Mouse (Mus musculus) neural tube, embryonic 14.5 days (tissue): ENCODE results near the gene Abcc1. TPM values are rescaled to one million over a fixed set of nuclear protein-coding genes. Genes with fewer than 3 reads are reported as not detected.
A peak's percentile ranks its signal among the peaks of the same experiment; 100 is the strongest.

Experiments used
- ATAC-seq: fragments of 200-750 bp; cut with Nextera tagmentation; 2 replicates; pipeline ENCODE4 v1.8.0; 2017; ENCODE audit warnings: low read depth, mild to moderate bottlenecking, moderate TSS enrichment, moderate library complexity
- H3K27ac ChIP-seq: fragments of 300-500 bp; sonication (generic); 2 replicates; pipeline ENCODE4 v1.5.1; 2014; ENCODE audit warnings: low read depth, mild to moderate bottlenecking, control low read depth, low read length, moderate library complexity, mixed read lengths
- H3K27me3 ChIP-seq: fragments of 300-500 bp; sonication (generic); 2 replicates; pipeline ENCODE4 v1.6.1; 2014; ENCODE audit warnings: low read length; ENCODE audit not compliant: control insufficient read depth, insufficient read depth
- H3K36me3 ChIP-seq: fragments of 300-500 bp; sonication (generic); 2 replicates; pipeline ENCODE4 v1.6.1; 2014; ENCODE audit warnings: low read length, mixed read lengths; ENCODE audit not compliant: control insufficient read depth, insufficient read depth
- H3K4me1 ChIP-seq: fragments of 300-500 bp; sonication (generic); 2 replicates; pipeline ENCODE4 v1.6.1; 2014; ENCODE audit warnings: low read length; ENCODE audit not compliant: control insufficient read depth, insufficient read depth
- H3K4me2 ChIP-seq: fragments of 300-500 bp; sonication (generic); 2 replicates; pipeline ENCODE4 v1.6.1; 2014; ENCODE audit warnings: mild to moderate bottlenecking, low read depth, low read length, control low read depth
- H3K4me3 ChIP-seq: fragments of 300-500 bp; sonication (generic); 2 replicates; pipeline ENCODE4 v1.5.1; 2014; ENCODE audit warnings: low read depth, low read length, control low read depth, mixed read lengths
- H3K9ac ChIP-seq: fragments of 300-500 bp; sonication (generic); replicated peaks from 2 replicates; pipeline ENCODE4 v1.6.1; 2014; ENCODE audit warnings: low read depth, mild to moderate bottlenecking, control low read depth, low read length, mixed read lengths
- H3K9me3 ChIP-seq: fragments of 300-500 bp; sonication (generic); 2 replicates; pipeline ENCODE4 v1.6.1; 2016; ENCODE audit warnings: low read length; ENCODE audit not compliant: control insufficient read depth
- WGBS: fragments of 180-500 bp; shearing (Covaris S2); extraction: QIAGEN DNeasy Blood & Tissue Kit; methylation state at CpG from one replicate; pipeline ENCODE4 v1.1.7; 2014; 5-methylcytosine and 5-hydroxymethylcytosine counted together
- polyA plus RNA-seq: library from polyadenylated mRNA; unstranded; fragments of >200 nt; fragmentation: Nextera tagmentation; extraction: Ambion mirVana; gene quantifications from 2 replicates; pipeline ENCODE4 v1.2.1, GENCODE M21; 2014

Gene Abcc1
- polyA plus RNA-seq, 1 experiment from 2014 or later, result 9.9 TPM

- H3K9ac ChIP-seq, result no peak overlapping the region
- no peak for ATAC-seq
- H3K27me3 ChIP-seq, result no peaks in the 10 kb centered on the region
- 86% methylated on average over 5 of the region's 5 CpGs for WGBS
- H3K36me3 ChIP-seq, result no peaks in the 10 kb centered on the region
- no peak overlapping the region for H3K4me3 ChIP-seq
- H3K4me2 ChIP-seq, result no peak overlapping the region
- H3K9me3 ChIP-seq, result no peaks in the 10 kb centered on the region
- no peak overlapping the region for H3K27ac ChIP-seq
- H3K4me1 ChIP-seq, result no peaks in the 10 kb centered on the region
Measured at GRCm38 (mm10) chr16:14352663-14353062, 8.7 kb upstream of the Abcc1 start.

DNA sequence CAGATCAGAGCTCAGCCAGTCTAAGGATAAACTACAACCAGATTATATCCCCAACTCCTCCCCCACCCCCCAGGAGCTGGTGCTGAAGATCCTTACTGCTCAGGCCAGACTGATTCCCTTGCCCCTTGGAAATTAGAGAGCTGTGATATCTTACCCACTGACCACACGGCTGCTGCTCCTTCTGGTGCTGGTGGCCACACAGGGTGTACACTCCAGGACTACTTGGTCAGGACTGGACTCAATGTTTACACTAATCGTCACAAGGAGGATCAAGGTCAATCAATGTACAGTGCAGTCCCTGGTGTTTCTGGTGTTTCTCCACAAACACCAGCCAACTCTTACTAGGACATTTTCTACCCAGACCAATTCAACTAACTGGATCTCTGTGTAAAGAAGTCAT, 3.5 kb upstream of the Abcc1 start:
- Histone ChIP-seq H3K4me1 (peaks cover 4% of the 10 kb centered on the region; the same call in 1 of the 2 replicates), H3K9me3 (no peaks in the 10 kb centered on the region), H3K36me3 (no peaks in the 10 kb centered on the region), H3K9ac (no peak overlapping the region), H3K4me2 (no peak overlapping the region), H3K27me3 (no peaks in the 10 kb centered on the region), H3K4me3 (no peak overlapping the region), H3K27ac (no peak overlapping the region)
- WGBS, result 91% methylated on average over 2 of the region's 2 CpGs
- no peak for ATAC-seq

GRCm38 (mm10) chr16:14358531-14358930, 2.8 kb upstream of the Abcc1 start:
- H3K4me2 ChIP-seq, result no peak overlapping the region
- no peaks in the 10 kb centered on the region for H3K9me3 ChIP-seq
- no peak for ATAC-seq
- H3K4me1 ChIP-seq, result peaks cover 4% of the 10 kb centered on the region; the same call in 1 of the 2 replicates
- H3K9ac ChIP-seq, result no peak overlapping the region
- no peak overlapping the region for H3K27ac ChIP-seq
- no peak overlapping the region for H3K4me3 ChIP-seq
- H3K27me3 ChIP-seq, result no peaks in the 10 kb centered on the region
- no peaks in the 10 kb centered on the region for H3K36me3 ChIP-seq
- 71% methylated on average over 1 of the region's 1 CpGs for WGBS

DNA sequence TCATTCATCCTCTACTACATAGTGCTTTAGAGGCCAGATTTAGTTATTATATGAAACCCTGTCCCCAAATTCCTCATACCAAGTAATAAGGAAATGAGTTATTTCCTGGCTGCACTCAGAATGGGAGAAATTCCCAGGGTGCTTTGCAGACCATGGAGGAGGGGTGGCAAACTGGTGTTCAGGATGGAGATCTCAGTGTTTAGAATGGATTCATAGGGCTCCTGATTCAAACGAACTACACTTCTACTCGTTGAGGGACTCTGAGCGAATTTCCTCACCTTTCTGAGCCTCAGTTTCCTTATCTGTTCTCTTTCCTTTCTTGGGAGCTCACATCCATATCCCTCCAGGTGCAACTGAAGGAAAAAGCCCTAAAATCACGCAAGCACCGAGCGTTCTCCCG, 427 bp upstream of the Abcc1 start:
- peak overlapping the region; percentile 89 for H3K4me2 ChIP-seq
- WGBS, result 3% methylated on average over 7 of the region's 7 CpGs
- ATAC-seq, result peak; percentile 50

GRCm38 (mm10) chr16:14362099-14362820, 902 bp downstream of the Abcc1 start:
- Histone ChIP-seq H3K4me2 (peak overlapping the region; percentile 89), H3K27me3 (no peaks in the 10 kb centered on the region), H3K36me3 (no peaks in the 10 kb centered on the region), H3K4me3 (peak overlapping the region; percentile 86), H3K4me1 (peaks cover 4% of the 10 kb centered on the region; the same call in 1 of the 2 replicates), H3K9me3 (no peaks in the 10 kb centered on the region), H3K9ac (peak overlapping the region; percentile 86), H3K27ac (no peak overlapping the region)
- no peak for ATAC-seq
- 29% methylated on average over 7 of the region's 7 CpGs for WGBS

More for the DNA sequence above, 427 bp upstream of the Abcc1 start:
- peak overlapping the region; percentile 86 for H3K4me3 ChIP-seq
- peaks cover 4% of the 10 kb centered on the region; the same call in 1 of the 2 replicates for H3K4me1 ChIP-seq
- no peaks in the 10 kb centered on the region for H3K27me3 ChIP-seq
- H3K9me3 ChIP-seq, result no peaks in the 10 kb centered on the region
- H3K36me3 ChIP-seq, result no peaks in the 10 kb centered on the region
- H3K9ac ChIP-seq, result peak overlapping the region; percentile 86
- H3K27ac ChIP-seq, result peak overlapping the region; percentile 53

GRCm38 (mm10) chr16:14363496-14363895, 2.1 kb downstream of the Abcc1 start:
- Histone ChIP-seq H3K9me3 (no peaks in the 10 kb centered on the region), H3K4me3 (no peak overlapping the region), H3K36me3 (no peaks in the 10 kb centered on the region), H3K27ac (no peak overlapping the region), H3K4me2 (no peak overlapping the region), H3K27me3 (no peaks in the 10 kb centered on the region), H3K9ac (no peak overlapping the region), H3K4me1 (peaks cover 4% of the 10 kb centered on the region; the same call in 1 of the 2 replicates)
- WGBS, result 98% methylated on average over 3 of the region's 3 CpGs
- no peak for ATAC-seq

DNA sequence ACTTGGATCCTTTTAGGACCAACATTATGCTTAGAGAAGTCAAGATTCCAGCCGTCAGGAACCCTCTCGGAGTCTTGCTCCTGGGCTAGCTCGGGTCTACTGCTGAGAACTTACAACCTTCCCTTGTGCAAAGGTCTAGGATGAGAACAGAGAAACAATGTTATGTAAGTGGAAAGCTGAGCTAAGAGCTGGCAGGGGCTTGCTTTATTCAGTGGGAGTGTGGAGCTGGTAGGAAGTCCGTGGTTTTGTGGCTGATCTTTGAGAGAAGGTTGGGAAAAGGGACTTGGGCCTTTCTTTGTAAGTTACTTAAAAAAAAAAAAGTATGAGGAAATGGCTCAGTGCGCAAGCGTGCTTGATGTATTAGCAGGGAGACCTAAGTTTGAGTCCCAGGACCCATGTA, 2.7 kb downstream of the Abcc1 start:
- no peaks in the 10 kb centered on the region for H3K9me3 ChIP-seq
- H3K9ac ChIP-seq, result no peak overlapping the region
- no peak for ATAC-seq
- H3K4me2 ChIP-seq, result no peak overlapping the region
- no peak overlapping the region for H3K27ac ChIP-seq
- no peaks in the 10 kb centered on the region for H3K27me3 ChIP-seq
- H3K4me1 ChIP-seq, result peaks cover 4% of the 10 kb centered on the region; the same call in 1 of the 2 replicates
- H3K4me3 ChIP-seq, result no peak overlapping the region
- 90% methylated on average over 6 of the region's 6 CpGs for WGBS
- H3K36me3 ChIP-seq, result no peaks in the 10 kb centered on the region

- Histone ChIP-seq H3K4me2 (no peak overlapping the region), H3K27me3 (no peaks in the 10 kb centered on the region), H3K27ac (no peak overlapping the region), H3K4me3 (no peak overlapping the region), H3K9ac (no peak overlapping the region), H3K36me3 (no peaks in the 10 kb centered on the region), H3K9me3 (no peaks in the 10 kb centered on the region), H3K4me1 (peaks cover 4% of the 10 kb centered on the region; the same call in 1 of the 2 replicates)
- 80% methylated on average over 4 of the region's 4 CpGs for WGBS
- ATAC-seq, result no peak
Measured at GRCm38 (mm10) chr16:14365457-14365856, 4.1 kb downstream of the Abcc1 start.

GRCm38 (mm10) chr16:14366017-14366416, 4.7 kb downstream of the Abcc1 start:
- H3K36me3 ChIP-seq, result no peaks in the 10 kb centered on the region
- 89% methylated on average over 1 of the region's 1 CpGs for WGBS
- ATAC-seq, result no peak
- no peaks in the 10 kb centered on the region for H3K9me3 ChIP-seq
- H3K4me2 ChIP-seq, result no peak overlapping the region
- no peak overlapping the region for H3K9ac ChIP-seq
- no peak overlapping the region for H3K27ac ChIP-seq
- H3K4me3 ChIP-seq, result no peak overlapping the region
- peaks cover 4% of the 10 kb centered on the region; the same call in 1 of the 2 replicates for H3K4me1 ChIP-seq
- no peaks in the 10 kb centered on the region for H3K27me3 ChIP-seq
